ENCODE assay signal across 7 mouse cellular contexts in genomic region chr5:137600619-137601364, GRCm38 (mm10). TPM values are rescaled to one million over a fixed set of nuclear protein-coding genes. Genes with fewer than 3 reads are reported as not detected.
A peak's percentile ranks its signal among the peaks of the same experiment; 100 is the strongest.
DNase-seq lines count a peak whose midpoint lies in the region; ATAC-seq lines count a peak whose summit lies in the region.

TSS of gene Mospd3 (minus strand) at chr5:137601058.

- intact Hi-C loops in gastrocnemius, postnatal 36 days (cut with DNase I), result loop anchor here (2.0 kb wide), 1 partner anchor 68 kb away; the partner anchor contains the start of genes Epo and Gnb2
- intact Hi-C loops in left cerebral cortex, postnatal 25 days (cut with DNase I), result loop anchor here (2.0 kb wide), 2 partner anchors 28 to 68 kb away; partner anchors contain the start of genes Epo, Fbxo24, Gm20605 and Gnb2

- H3K36me3 ChIP-seq in intestine, embryonic 15.5 days, result 0 out of 2 replicates have a peak, but pooled peaks cover under 1% of the 10 kb centered on the region
- H3K36me3 ChIP-seq in midbrain, embryonic 10.5 days, result peaks cover 19% of the 10 kb centered on the region

- peak within 1 kb of the TSS; percentile 66 for H3K4me3 ChIP-seq in intestine, embryonic 15.5 days (replicated peaks)
- H3K4me3 ChIP-seq in midbrain, embryonic 10.5 days, result peak within 1 kb of the TSS; percentile 67

- peaks cover 20% of the 10 kb centered on the region for H3K4me1 ChIP-seq in intestine, embryonic 15.5 days (replicated peaks)
- peaks cover 55% of the 10 kb centered on the region for H3K4me1 ChIP-seq in midbrain, embryonic 10.5 days

- DNase-seq in adrenal gland, adult 2 months, result peak; percentile 96
- DNase-seq in embryo, embryonic 11.5 days (ENCODE audit: low read depth, low spot score), result peak; percentile 93
- peak; percentile 94 to 97 for DNase-seq in gastrocnemius, postnatal 36 days
- DNase-seq in left cerebral cortex, postnatal 25 days (ENCODE audit: low spot score in 2 of 2), result peak; percentile 95 to 98
- DNase-seq in midbrain, embryonic 10.5 days (ENCODE audit: low spot score), result peak; percentile 96
- peak; percentile 92 for DNase-seq in right cerebral cortex, postnatal 4 days

- no peaks in the 10 kb centered on the region for H3K9me3 ChIP-seq in intestine, embryonic 15.5 days
- no peaks in the 10 kb centered on the region; the same call in 1 of the 2 replicates for H3K9me3 ChIP-seq in midbrain, embryonic 10.5 days (replicated peaks)

- H3K9ac ChIP-seq in intestine, embryonic 15.5 days, result peak within 1 kb of the TSS; percentile 86

- peak; percentile 96 for ATAC-seq in intestine, embryonic 15.5 days

- H3K27me3 ChIP-seq in intestine, embryonic 15.5 days (replicated peaks), result no peaks in the 10 kb centered on the region
- no peaks in the 10 kb centered on the region for H3K27me3 ChIP-seq in midbrain, embryonic 10.5 days (ENCODE audit: low read depth, poor library complexity, severe bottlenecking)

- peak within 1 kb of the TSS; percentile 85 for H3K27ac ChIP-seq in intestine, embryonic 15.5 days
- peak within 1 kb of the TSS; percentile 97 for H3K27ac ChIP-seq in midbrain, embryonic 10.5 days (replicated peaks)

- peak within 1 kb of the TSS; percentile 93 for H3K4me2 ChIP-seq in intestine, embryonic 15.5 days (replicated peaks)

- 0% methylated on average over 41 of the region's 41 CpGs for WGBS in intestine, embryonic 15.5 days
- WGBS in midbrain, embryonic 10.5 days, result under 1% methylated on average over 41 of the region's 41 CpGs

RNA-seq across cellular contexts. Expression of gene Mospd3, which starts in this region (rescaled TPM):
- total RNA-seq in adrenal gland, adult 2 months (2021), result 10 to 100 TPM; 45.4 to 54.1 TPM
- polyA plus RNA-seq in adrenal gland, adult 2 months (2012; rRNA removed), result 211 TPM in 2 replicates
- 10 to 100 TPM in 1 of 2 experiments, 1 to 10 TPM in 1; 9.6 to 13.7 TPM for total RNA-seq in gastrocnemius, postnatal 36 days (2021)
- 24.6 and 29.6 TPM in 2 replicates for polyA plus RNA-seq in intestine, embryonic 15.5 days (2015; fragmentation: Nextera tagmentation; extraction: Ambion mirVana)
- 10 to 100 TPM; 18.2 to 22.2 TPM for total RNA-seq in left cerebral cortex, postnatal 25 days (2021)
- polyA plus RNA-seq in midbrain, embryonic 10.5 days (2016; fragmentation: Nextera tagmentation; extraction: Ambion mirVana), result 14.0 and 19.4 TPM in 2 replicates

Comparison
In these comparisons a context has a peak if more than half of its experiments do, and no peak if none do; other contexts are left out.
1. Peak in every context shown above with its lines: DNase-seq, ATAC-seq, H3K4me3 ChIP-seq and H3K27ac ChIP-seq.